Mouse (Mus musculus) heart, embryonic 14.5 days (tissue): Measurements from ENCODE around the gene Gm11099. TPM values are rescaled to one million over a fixed set of nuclear protein-coding genes. Genes with fewer than 3 reads are reported as not detected.

Experiments
- ATAC-seq: fragments of 200-750 bp; cut with Nextera tagmentation; 2 replicates; pipeline ENCODE4 v1.8.0; 2017; ENCODE audit warnings: low read depth, moderate TSS enrichment; ENCODE audit not compliant: insufficient number of reproducible peaks, insufficient read depth, low FRiP score
- H3K27ac ChIP-seq, 2 experiments: fragments of 200-500 bp in 1 of 2; fragments of 300-500 bp in 1 of 2; sonication (generic) in 1 of 2; replicated peaks in 1 of 2; 2 replicates each; pipeline ENCODE4 v1.5.1; 2012 to 2014; ENCODE audit warnings: low read depth in 2 of 2, low read length in 2 of 2, control low read depth in 1 of 2, mild to moderate bottlenecking in 1 of 2, mixed read lengths in 1 of 2; ENCODE audit not compliant: control insufficient read depth in 1 of 2, insufficient read depth in 1 of 2
- H3K27me3 ChIP-seq: fragments of 300-500 bp; sonication (generic); 2 replicates; pipeline ENCODE4 v1.6.1; 2014; ENCODE audit warnings: mild to moderate bottlenecking, low read length, control low read depth; ENCODE audit not compliant: control insufficient read depth, insufficient read depth
- H3K36me3 ChIP-seq: fragments of 300-500 bp; sonication (generic); 2 replicates; pipeline ENCODE4 v1.6.1; 2014; ENCODE audit warnings: mild to moderate bottlenecking, control low read depth, low read length, mixed read lengths; ENCODE audit not compliant: control insufficient read depth, insufficient read depth
- H3K4me1 ChIP-seq, 2 experiments: fragments of 200-500 bp in 1 of 2; fragments of 300-500 bp in 1 of 2; sonication (generic) in 1 of 2; 2 replicates each; pipeline ENCODE4 v1.6.1; 2012 to 2014; ENCODE audit warnings: low read length in 2 of 2, control low read depth in 1 of 2, mixed read lengths in 1 of 2; ENCODE audit not compliant: control insufficient read depth in 2 of 2, insufficient read depth in 2 of 2
- H3K4me2 ChIP-seq: fragments of 300-500 bp; sonication (generic); 2 replicates; pipeline ENCODE4 v1.6.1; 2014; ENCODE audit warnings: mild to moderate bottlenecking, low read length
- H3K4me3 ChIP-seq, 2 experiments: fragments of 200-500 bp in 1 of 2; fragments of 300-500 bp in 1 of 2; sonication (generic) in 1 of 2; 2 replicates each; pipeline ENCODE4 v1.5.1; 2012 to 2014; ENCODE audit warnings: low read length in 2 of 2, mild to moderate bottlenecking in 2 of 2, control low read depth in 1 of 2, low read depth in 1 of 2, moderate library complexity in 1 of 2; ENCODE audit not compliant: control insufficient read depth in 1 of 2, insufficient read depth in 1 of 2
- H3K9ac ChIP-seq: fragments of 300-500 bp; sonication (generic); 2 replicates; pipeline ENCODE4 v1.6.1; 2014; ENCODE audit warnings: mild to moderate bottlenecking, low read length
- H3K9me3 ChIP-seq: fragments of 300-500 bp; sonication (generic); 2 replicates; pipeline ENCODE4 v1.6.1; 2016; ENCODE audit warnings: low read length, control low read depth; ENCODE audit not compliant: control insufficient read depth
- WGBS: fragments of 180-500 bp; shearing (Covaris S2); extraction: QIAGEN DNeasy Blood & Tissue Kit; methylation state at CpG from one replicate; pipeline ENCODE4 v1.1.7; 2014; 5-methylcytosine and 5-hydroxymethylcytosine counted together
- polyA plus RNA-seq: library from polyadenylated mRNA; unstranded; fragments of >200 nt; fragmentation: Nextera tagmentation; extraction: Ambion mirVana; gene quantifications from 2 replicates; pipeline ENCODE4 v1.2.1, GENCODE M21; 2014

Gm11099 gene
- polyA plus RNA-seq: not detected in 2 replicates

DNA sequence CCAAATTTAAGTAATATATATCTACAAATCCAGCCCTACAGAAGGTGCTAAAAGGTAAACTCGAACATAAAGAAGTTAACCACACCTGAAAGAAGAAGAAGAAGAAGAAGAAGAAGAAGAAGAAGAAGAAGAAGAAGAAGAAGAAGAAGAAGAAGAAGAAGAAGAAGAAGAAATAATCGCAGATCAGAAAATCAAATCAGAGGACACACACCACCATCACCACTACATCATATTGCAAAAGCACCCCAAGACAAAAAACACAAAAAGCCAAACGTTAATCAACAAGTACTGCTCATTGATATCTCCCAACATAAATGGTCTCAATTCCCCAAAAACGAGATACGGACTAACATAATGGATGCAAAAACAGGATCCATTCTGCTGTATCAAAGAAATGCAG, at the start of gene Gm11099:
TSS of gene Gm11099 (plus strand) at position 301 of the 400 bp plus-strand sequence.
- WGBS: 84% methylated on average over 5 of the region's 5 CpGs
- Histone ChIP-seq H3K36me3 (no peaks in the 10 kb centered on the region), H3K9ac (no peak within 1 kb of the TSS), H3K9me3 (no peaks in the 10 kb centered on the region), H3K4me1 (no peaks in the 10 kb centered on the region), H3K4me2 (no peak within 1 kb of the TSS), H3K27ac (no peak within 1 kb of the TSS), H3K27me3 (no peaks in the 10 kb centered on the region), H3K4me3 (no peak within 1 kb of the TSS)
- no peak for ATAC-seq

DNA sequence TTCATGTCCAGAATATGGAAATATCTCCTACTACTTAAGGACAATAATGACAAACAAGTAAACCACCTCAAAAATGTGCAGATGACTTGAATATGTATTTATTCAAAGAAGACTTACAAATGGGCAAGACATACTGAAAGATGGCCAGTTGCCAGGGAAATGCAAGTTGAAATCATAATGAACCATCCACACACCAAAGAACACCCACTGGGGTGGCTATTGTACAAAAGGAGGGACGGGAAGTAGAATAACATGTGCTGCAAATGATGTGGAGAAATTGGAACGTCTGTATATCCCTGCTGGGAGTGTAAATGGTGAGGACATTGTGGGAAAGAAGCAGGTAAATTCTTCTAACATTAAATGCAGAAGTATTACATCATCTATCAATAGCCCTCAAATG, 46.3 kb upstream of the Gm11099 start:
- Histone ChIP-seq H3K9ac (no peak overlapping the region), H3K27ac (no peak overlapping the region), H3K36me3 (no peaks in the 10 kb centered on the region), H3K4me1 (no peaks in the 10 kb centered on the region), H3K4me3 (no peak overlapping the region), H3K4me2 (no peak overlapping the region), H3K27me3 (no peaks in the 10 kb centered on the region), H3K9me3 (no peaks in the 10 kb centered on the region)
- 49% methylated on average over 2 of the region's 2 CpGs for WGBS
- no peak for ATAC-seq

DNA sequence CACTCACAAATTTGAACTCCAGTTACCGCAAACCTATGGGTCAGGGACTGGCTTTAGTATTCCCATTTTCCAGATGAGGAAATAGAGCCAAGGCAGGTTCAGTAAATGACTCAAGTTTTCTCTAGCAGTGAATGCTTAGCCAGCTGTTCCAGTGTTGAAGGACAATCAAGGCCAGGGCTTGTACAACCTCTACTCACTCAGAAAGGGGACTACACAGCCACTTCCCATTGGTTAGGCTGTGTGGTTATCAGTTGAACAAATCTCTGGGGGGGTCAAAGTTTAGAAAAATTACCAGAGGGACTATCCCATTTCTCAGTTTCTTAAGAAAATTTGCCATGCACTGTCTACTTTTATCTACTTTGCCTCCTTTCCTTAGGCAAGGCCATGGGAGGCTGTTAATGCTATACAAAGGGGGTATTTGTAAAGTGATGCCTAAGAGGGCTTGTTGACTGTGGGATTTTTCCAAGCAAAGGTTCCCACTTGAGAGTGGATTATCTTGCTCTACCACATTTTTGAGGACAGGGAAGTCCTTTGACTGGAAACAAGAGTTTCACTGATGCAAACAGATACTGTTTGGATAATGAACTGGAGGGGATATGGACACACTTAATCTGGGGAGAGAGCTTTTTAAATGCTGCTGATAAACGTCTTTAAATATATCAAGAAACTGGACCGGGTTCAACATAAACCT, 30.2 kb upstream of the Gm11099 start:
- no peaks in the 10 kb centered on the region for H3K36me3 ChIP-seq
- no peak overlapping the region for H3K4me3 ChIP-seq
- no peaks in the 10 kb centered on the region for H3K9me3 ChIP-seq
- peaks cover 0 to 9% of the 10 kb centered on the region in 2 experiments; a peak in 3 of 4 replicates for H3K4me1 ChIP-seq
- H3K27ac ChIP-seq: peak overlapping the region in 1 of 2 experiments; percentile 22; a peak in 1 of 4 replicates
- H3K9ac ChIP-seq: no peak overlapping the region
- H3K27me3 ChIP-seq: no peaks in the 10 kb centered on the region
- WGBS: 66% methylated on average over 3 of the region's 3 CpGs
- no peak overlapping the region for H3K4me2 ChIP-seq
- ATAC-seq: no peak

DNA sequence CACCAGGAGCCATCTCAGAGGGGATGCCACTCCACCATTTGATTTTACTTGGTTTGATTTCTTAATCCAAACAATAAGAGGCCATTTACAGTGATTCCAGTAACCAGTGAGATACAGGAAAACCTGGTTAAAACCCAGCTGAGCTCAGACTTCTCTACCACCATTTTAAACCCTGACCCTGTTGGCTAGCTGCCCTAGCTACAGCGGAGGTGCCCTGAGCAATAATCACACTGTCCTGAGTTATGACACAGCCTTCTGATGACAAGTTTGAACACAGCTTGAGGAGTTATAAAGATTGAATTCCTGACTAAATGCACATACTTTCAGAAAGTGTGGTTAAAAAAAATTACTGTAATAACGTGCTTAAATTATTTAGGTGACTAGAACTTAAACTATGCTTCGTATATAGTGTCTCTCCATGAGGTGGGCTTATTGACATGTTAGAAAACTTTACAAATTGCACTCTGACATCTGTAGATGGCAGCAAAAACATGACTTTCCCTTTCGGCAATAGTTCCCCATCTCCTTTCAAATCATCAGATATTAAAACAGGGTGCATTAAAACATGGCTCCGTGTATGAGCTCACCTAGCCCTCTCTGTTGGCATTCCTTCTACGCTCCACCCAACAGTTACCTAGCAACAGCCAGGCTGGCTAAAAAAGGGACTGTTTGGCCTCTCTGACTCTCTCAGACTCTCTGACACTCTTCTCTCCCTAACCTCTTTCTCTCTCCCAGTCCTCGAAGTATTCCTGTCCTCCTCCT, 29.1 kb upstream of the Gm11099 start:
- Histone ChIP-seq H3K9ac (no peak overlapping the region), H3K4me1 (peaks cover 0 to 9% of the 10 kb centered on the region in 2 experiments; a peak in 3 of 4 replicates), H3K4me2 (0 out of 2 replicates have a peak overlapping the region, but pooled peaks have one; percentile 5), H3K9me3 (no peaks in the 10 kb centered on the region), H3K27ac (no peak overlapping the region; a peak in 1 of 4 replicates), H3K4me3 (no peak overlapping the region), H3K27me3 (no peaks in the 10 kb centered on the region), H3K36me3 (no peaks in the 10 kb centered on the region)
- no peak; the same call in 1 of the 2 replicates for ATAC-seq
- 51% methylated on average over 7 of the region's 7 CpGs for WGBS

DNA sequence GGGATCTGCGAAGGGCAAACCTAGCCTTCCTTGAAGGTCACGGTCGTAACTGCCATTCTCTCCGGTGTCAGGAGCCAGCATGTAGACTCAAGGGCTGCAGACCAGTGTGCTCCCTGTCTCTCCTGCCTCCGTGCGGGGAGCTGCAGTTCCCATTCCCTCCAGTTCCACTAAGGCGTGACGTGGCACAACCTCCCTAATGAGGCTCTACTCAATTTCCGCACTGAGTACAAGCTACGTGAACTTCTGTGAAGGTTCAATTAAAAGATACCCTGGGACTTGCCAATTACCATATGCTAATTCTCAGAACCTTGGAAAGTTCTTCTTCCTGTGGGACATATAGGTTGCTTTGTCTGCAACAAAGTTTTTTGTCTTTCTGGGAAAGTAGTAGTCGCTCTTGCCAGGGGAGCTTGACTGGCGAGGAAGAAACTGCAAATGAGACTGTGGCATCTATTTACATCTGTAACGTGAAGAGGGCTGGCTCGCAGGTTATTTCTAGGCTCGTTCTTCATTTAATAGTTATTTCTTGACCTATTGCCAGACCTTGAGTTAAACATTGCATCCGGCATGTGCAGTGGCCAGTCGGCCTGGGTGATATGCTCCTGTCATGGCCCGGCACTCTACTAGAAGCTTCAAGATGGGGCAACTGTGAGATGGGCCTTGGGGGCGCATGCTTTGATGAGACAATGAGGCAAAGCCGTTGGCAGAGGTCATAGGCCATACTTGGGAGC, 26.8 kb upstream of the Gm11099 start:
- H3K27ac ChIP-seq: no peak overlapping the region
- ATAC-seq: no peak
- no peak overlapping the region for H3K4me3 ChIP-seq
- H3K36me3 ChIP-seq: no peaks in the 10 kb centered on the region
- H3K27me3 ChIP-seq: no peaks in the 10 kb centered on the region
- H3K9ac ChIP-seq: no peak overlapping the region
- H3K4me2 ChIP-seq: no peak overlapping the region
- 89% methylated on average over 20 of the region's 20 CpGs for WGBS
- H3K9me3 ChIP-seq: no peaks in the 10 kb centered on the region
- H3K4me1 ChIP-seq: peaks cover 0 to 9% of the 10 kb centered on the region in 2 experiments; a peak in 3 of 4 replicates

DNA sequence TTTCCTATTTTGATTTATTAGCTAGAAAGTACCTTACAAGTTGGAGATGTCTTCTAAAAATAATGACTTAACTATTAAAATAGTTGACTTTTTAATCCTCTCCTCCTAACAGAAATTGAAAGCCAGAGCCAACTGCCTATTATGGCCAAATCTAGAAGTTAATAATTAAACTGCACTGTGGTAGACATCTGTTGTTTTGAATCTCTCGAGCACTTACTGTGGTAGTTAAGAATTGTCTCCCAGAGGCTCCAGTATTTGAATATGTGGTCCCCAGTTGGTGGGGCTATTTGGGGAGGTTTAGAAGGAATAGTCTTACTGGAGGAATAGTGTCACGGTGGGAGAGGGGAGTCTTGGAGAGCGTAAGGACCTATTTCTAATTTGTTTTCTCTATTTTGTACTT, 18.2 kb upstream of the Gm11099 start:
- Histone ChIP-seq H3K4me2 (no peak overlapping the region), H3K4me1 (no peaks in the 10 kb centered on the region), H3K9me3 (0 out of 2 replicates have a peak, but pooled peaks cover 2% of the 10 kb centered on the region), H3K4me3 (no peak overlapping the region), H3K27me3 (no peaks in the 10 kb centered on the region), H3K27ac (no peak overlapping the region), H3K36me3 (no peaks in the 10 kb centered on the region), H3K9ac (no peak overlapping the region)
- 77% methylated on average over 3 of the region's 3 CpGs for WGBS
- ATAC-seq: no peak

DNA sequence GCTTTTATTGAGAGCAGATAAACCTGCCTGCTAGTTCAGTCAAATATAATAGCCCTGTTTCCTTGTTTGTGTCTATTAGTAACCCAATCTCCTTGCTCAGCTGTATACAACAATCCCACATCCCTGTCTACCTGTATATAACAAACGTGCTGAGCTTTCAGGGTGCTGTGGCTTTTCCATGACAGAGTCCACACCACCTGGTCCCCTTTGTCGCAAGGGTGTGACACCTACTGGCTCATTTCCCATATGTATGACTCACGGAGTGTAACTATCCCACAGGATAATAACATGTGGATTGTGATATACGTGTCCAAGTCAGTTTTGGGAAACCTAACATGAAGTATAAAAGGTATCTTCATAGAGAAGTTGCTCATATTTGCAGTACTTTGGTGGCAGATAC, 16.8 kb upstream of the Gm11099 start:
- Histone ChIP-seq H3K36me3 (no peaks in the 10 kb centered on the region), H3K4me2 (no peak overlapping the region), H3K4me1 (no peaks in the 10 kb centered on the region), H3K27me3 (no peaks in the 10 kb centered on the region), H3K27ac (no peak overlapping the region), H3K9me3 (0 out of 2 replicates have a peak, but pooled peaks cover 2% of the 10 kb centered on the region), H3K4me3 (no peak overlapping the region), H3K9ac (no peak overlapping the region)
- WGBS: 74% methylated on average over 4 of the region's 4 CpGs
- no peak for ATAC-seq
